Mouse (Mus musculus): ENCODE measurements around the gene Arhgef1. TPM values are rescaled to one million over a fixed set of nuclear protein-coding genes. Genes with fewer than 3 reads are reported as not detected.
A peak's percentile ranks its signal among the peaks of the same experiment; 100 is the strongest.

Gene Arhgef1
- polyA plus RNA-seq, 1 experiment = 51.4 TPM

DNA sequence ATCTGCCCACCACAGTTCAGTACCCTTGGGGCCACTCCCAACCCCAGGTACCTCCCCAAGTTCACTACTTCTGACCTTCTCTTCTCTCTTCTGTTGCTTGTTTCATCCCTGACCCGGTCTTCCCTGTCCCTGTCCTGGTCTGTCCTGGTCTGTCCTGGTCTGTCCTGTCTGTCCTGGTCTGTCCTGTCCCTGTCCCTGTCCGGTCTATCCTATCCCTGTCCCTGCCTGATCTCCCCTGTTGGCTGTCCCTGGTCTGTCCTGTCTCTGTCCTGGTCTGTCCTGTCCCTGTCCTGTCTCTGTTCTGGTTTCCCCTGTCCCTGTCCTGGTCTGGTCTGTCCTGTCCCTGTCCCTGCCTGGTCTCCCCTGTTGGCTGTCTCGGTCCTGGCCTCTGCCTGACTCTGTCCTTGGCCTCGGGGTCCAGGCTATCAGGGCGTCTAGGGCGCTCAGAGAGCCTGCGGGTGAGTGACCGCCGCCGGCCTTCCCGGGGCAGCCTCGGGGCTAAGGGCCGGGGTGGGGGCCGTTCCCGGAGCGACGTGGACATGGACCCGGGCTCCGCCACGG lies 16.1 kb downstream of the Arhgef1 start:
- H3K4me3 ChIP-seq = no peak overlapping the region
- no peak overlapping the region for H3K4me2 ChIP-seq (ENCODE audit: low read depth)
- no peak for TF ChIP-seq MAX (IDR thresholded peaks at IDR 0.05; ENCODE audit: low read depth)
- TF ChIP-seq TCF3 (IDR thresholded peaks at IDR 0.05; ENCODE audit: insufficient read length, low read depth) = no peak
- TF ChIP-seq TCF12 (IDR thresholded peaks at IDR 0.05; ENCODE audit: insufficient read depth, poor library complexity, severe bottlenecking) = no peak
- TF ChIP-seq POLR2AphosphoS2 (IDR thresholded peaks at IDR 0.05; ENCODE audit: insufficient read length, low read depth) = no peak
- TF ChIP-seq MYOD1 (IDR thresholded peaks at IDR 0.05; ENCODE audit: control insufficient read depth in 1 of 3, insufficient read length in 2 of 3, low read depth in 2 of 3) = no peak
- TF ChIP-seq REST (IDR thresholded peaks at IDR 0.05; ENCODE audit: insufficient read depth, insufficient read length) = no peak
- no peak for TF ChIP-seq MYOG (IDR thresholded peaks at IDR 0.05; ENCODE audit: control insufficient read depth in 1 of 3, insufficient read depth in 1 of 3, insufficient read length in 2 of 3, low read depth in 2 of 3)
- no peak overlapping the region for H3ac ChIP-seq (ENCODE audit: control insufficient read depth, insufficient read length)
- H3K79me2 ChIP-seq (ENCODE audit: control insufficient read depth, insufficient read depth) = no peaks in the 10 kb centered on the region
- H3K36me3 ChIP-seq (ENCODE audit: control insufficient read depth, insufficient read depth) = peaks cover 16% of the 10 kb centered on the region
- H3K27me3 ChIP-seq (ENCODE audit: control insufficient read depth, insufficient read depth, insufficient read length) = no peaks in the 10 kb centered on the region

DNA sequence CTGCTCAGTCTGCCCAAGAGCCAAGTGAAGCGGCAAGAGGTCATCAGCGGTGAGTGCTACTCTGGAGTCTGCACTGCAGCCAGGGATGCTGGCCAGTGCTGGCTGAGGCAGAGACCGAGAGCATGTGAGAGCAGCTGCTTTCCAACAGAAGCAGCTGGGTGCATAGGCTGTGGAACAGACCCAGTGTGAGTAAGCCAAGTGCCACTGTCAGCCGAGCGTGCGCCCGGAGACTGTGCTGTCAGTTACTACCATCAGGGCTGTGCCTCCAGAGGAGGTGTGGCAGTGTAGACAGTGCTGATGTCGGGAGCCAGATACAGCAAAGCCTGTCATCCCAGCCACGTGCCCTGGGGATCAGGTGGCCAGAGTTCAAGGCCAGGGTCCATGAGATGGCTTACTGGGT lies 17.0 kb downstream of the Arhgef1 start:
- Histone ChIP-seq H3ac (ENCODE audit: control insufficient read depth, insufficient read length) (no peak overlapping the region), H3K4me3 (no peak overlapping the region), H3K79me2 (ENCODE audit: control insufficient read depth, insufficient read depth) (no peaks in the 10 kb centered on the region), H3K36me3 (ENCODE audit: control insufficient read depth, insufficient read depth) (peaks cover 21% of the 10 kb centered on the region), H3K4me2 (ENCODE audit: low read depth) (no peak overlapping the region), H3K27me3 (ENCODE audit: control insufficient read depth, insufficient read depth, insufficient read length) (no peaks in the 10 kb centered on the region)
- TF ChIP-seq POLR2AphosphoS2 (IDR thresholded peaks at IDR 0.05; ENCODE audit: insufficient read length, low read depth) (no peak), CEBPB (IDR thresholded peaks at IDR 0.05; ENCODE audit: insufficient read depth, poor library complexity, severe bottlenecking) (no peak), MAX (IDR thresholded peaks at IDR 0.05; ENCODE audit: low read depth) (no peak), SRF (IDR thresholded peaks at IDR 0.05; ENCODE audit: control insufficient read depth, insufficient read length, low read depth) (no peak), MYOG (IDR thresholded peaks at IDR 0.05; ENCODE audit: control insufficient read depth in 1 of 3, insufficient read depth in 1 of 3, insufficient read length in 2 of 3, low read depth in 2 of 3) (peak in 1 of 3 experiments; percentile 26), MYOD1 (IDR thresholded peaks at IDR 0.05; ENCODE audit: control insufficient read depth in 1 of 3, insufficient read length in 2 of 3, low read depth in 2 of 3) (no peak), USF1 (IDR thresholded peaks at IDR 0.05; ENCODE audit: low read depth) (no peak), REST (IDR thresholded peaks at IDR 0.05; ENCODE audit: insufficient read depth, insufficient read length) (no peak), E2F4 (IDR thresholded peaks at IDR 0.05; ENCODE audit: insufficient read depth) (no peak)

DNA sequence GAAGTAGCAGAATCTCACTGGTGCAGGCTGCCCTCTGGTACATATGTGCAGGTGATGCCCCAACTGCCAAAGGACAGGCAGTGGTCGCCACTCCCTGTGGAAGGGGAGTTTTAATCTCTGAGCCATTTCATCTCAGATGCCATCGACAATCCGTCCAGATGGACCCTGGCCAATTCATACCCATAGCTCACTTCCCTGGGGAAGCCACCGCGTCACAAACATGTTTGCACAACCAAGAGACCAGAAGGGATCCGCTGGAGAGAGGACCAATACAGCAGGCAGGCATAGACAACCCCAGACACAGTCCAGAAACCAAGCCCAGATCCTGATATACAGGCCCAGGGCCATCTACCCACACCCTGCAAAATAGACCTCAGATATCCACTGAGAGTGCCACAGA lies 27.8 kb downstream of the Arhgef1 start:
- H3K79me2 ChIP-seq (ENCODE audit: control insufficient read depth, insufficient read depth) = no peaks in the 10 kb centered on the region
- H3K4me3 ChIP-seq = no peak overlapping the region
- peaks cover 57% of the 10 kb centered on the region for H3K27me3 ChIP-seq (ENCODE audit: control insufficient read depth, insufficient read depth, insufficient read length)
- H3K36me3 ChIP-seq (ENCODE audit: control insufficient read depth, insufficient read depth) = no peaks in the 10 kb centered on the region
- H3ac ChIP-seq (ENCODE audit: control insufficient read depth, insufficient read length) = no peak overlapping the region
- no peak overlapping the region for H3K4me2 ChIP-seq (ENCODE audit: low read depth)
- TF ChIP-seq USF1 (IDR thresholded peaks at IDR 0.05; ENCODE audit: low read depth) (no peak), POLR2AphosphoS2 (IDR thresholded peaks at IDR 0.05; ENCODE audit: insufficient read length, low read depth) (no peak), SRF (IDR thresholded peaks at IDR 0.05; ENCODE audit: control insufficient read depth, insufficient read length, low read depth) (no peak), TCF3 (IDR thresholded peaks at IDR 0.05; ENCODE audit: insufficient read length, low read depth) (no peak), POLR2A (IDR thresholded peaks at IDR 0.05; ENCODE audit: insufficient read length, low read depth) (no peak), MAX (IDR thresholded peaks at IDR 0.05; ENCODE audit: low read depth) (no peak), MYOG (IDR thresholded peaks at IDR 0.05; ENCODE audit: control insufficient read depth in 1 of 3, insufficient read depth in 1 of 3, insufficient read length in 2 of 3, low read depth in 2 of 3) (no peak), CEBPB (IDR thresholded peaks at IDR 0.05; ENCODE audit: insufficient read depth, poor library complexity, severe bottlenecking) (no peak), E2F4 (IDR thresholded peaks at IDR 0.05; ENCODE audit: insufficient read depth) (no peak)

DNA sequence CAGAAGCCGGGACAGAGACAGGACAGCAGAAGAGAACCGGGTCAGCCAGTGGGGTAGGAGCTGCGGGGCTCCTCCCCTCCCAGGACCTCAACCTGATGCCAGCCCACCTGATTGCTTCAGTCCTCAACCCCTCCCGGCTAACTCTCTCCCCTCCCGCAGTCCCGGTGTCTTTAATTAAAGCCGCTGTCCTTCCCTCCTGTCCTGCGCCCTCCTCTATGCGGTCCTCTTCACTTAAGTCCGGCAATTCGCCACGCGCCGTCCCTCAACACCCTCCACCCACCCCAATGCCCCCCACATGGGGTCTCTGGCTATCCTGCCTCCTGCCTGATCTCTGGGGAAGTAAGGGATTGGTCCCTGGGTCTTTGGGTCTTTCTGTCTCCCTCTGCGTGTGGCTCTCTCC lies 28.9 kb downstream of the Arhgef1 start:
- Histone ChIP-seq H3K36me3 (ENCODE audit: control insufficient read depth, insufficient read depth) (no peaks in the 10 kb centered on the region), H3K4me2 (ENCODE audit: low read depth) (no peak overlapping the region)
- TF ChIP-seq POLR2AphosphoS2 (IDR thresholded peaks at IDR 0.05; ENCODE audit: insufficient read length, low read depth) (no peak), REST (IDR thresholded peaks at IDR 0.05; ENCODE audit: insufficient read depth, insufficient read length) (no peak), E2F4 (IDR thresholded peaks at IDR 0.05; ENCODE audit: insufficient read depth) (no peak), MYOD1 (IDR thresholded peaks at IDR 0.05; ENCODE audit: control insufficient read depth in 1 of 3, insufficient read length in 2 of 3, low read depth in 2 of 3) (no peak), POLR2A (IDR thresholded peaks at IDR 0.05; ENCODE audit: insufficient read length, low read depth) (no peak), TCF12 (IDR thresholded peaks at IDR 0.05; ENCODE audit: insufficient read depth, poor library complexity, severe bottlenecking) (no peak), MAX (IDR thresholded peaks at IDR 0.05; ENCODE audit: low read depth) (no peak), SRF (IDR thresholded peaks at IDR 0.05; ENCODE audit: control insufficient read depth, insufficient read length, low read depth) (no peak), MYOG (IDR thresholded peaks at IDR 0.05; ENCODE audit: control insufficient read depth in 1 of 3, insufficient read depth in 1 of 3, insufficient read length in 2 of 3, low read depth in 2 of 3) (no peak), USF1 (IDR thresholded peaks at IDR 0.05; ENCODE audit: low read depth) (no peak), TCF3 (IDR thresholded peaks at IDR 0.05; ENCODE audit: insufficient read length, low read depth) (no peak), CEBPB (IDR thresholded peaks at IDR 0.05; ENCODE audit: insufficient read depth, poor library complexity, severe bottlenecking) (no peak)

DNA sequence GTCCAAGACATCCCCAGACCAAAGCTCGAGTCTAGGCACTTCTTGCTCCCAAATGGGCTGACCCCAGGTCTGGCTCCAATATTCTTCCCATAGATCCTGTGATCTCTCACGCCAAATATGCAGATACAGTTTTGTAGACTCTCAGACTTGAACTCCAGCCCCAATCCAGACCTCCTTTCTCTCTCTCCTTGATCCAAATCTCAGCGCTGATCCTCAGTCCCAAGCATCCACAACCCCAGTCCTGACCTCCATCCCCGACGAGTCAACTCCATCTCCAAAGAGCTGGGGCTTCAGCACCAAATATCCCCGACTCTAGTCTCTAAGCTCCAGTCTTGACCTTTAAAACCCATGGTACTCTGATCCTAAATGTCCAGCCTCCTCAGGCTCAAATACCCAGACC lies 40.9 kb downstream of the Arhgef1 start:
- TF ChIP-seq POLR2A (IDR thresholded peaks at IDR 0.05; ENCODE audit: insufficient read length, low read depth) (no peak), E2F4 (IDR thresholded peaks at IDR 0.05; ENCODE audit: insufficient read depth) (no peak), POLR2AphosphoS2 (IDR thresholded peaks at IDR 0.05; ENCODE audit: insufficient read length, low read depth) (no peak), REST (IDR thresholded peaks at IDR 0.05; ENCODE audit: insufficient read depth, insufficient read length) (no peak), USF1 (IDR thresholded peaks at IDR 0.05; ENCODE audit: low read depth) (no peak), MYOG (IDR thresholded peaks at IDR 0.05; ENCODE audit: control insufficient read depth in 1 of 3, insufficient read depth in 1 of 3, insufficient read length in 2 of 3, low read depth in 2 of 3) (no peak), TCF12 (IDR thresholded peaks at IDR 0.05; ENCODE audit: insufficient read depth, poor library complexity, severe bottlenecking) (no peak), CEBPB (IDR thresholded peaks at IDR 0.05; ENCODE audit: insufficient read depth, poor library complexity, severe bottlenecking) (no peak), MYOD1 (IDR thresholded peaks at IDR 0.05; ENCODE audit: control insufficient read depth in 1 of 3, insufficient read length in 2 of 3, low read depth in 2 of 3) (no peak), SRF (IDR thresholded peaks at IDR 0.05; ENCODE audit: control insufficient read depth, insufficient read length, low read depth) (no peak), MAX (IDR thresholded peaks at IDR 0.05; ENCODE audit: low read depth) (no peak), TCF3 (IDR thresholded peaks at IDR 0.05; ENCODE audit: insufficient read length, low read depth) (no peak)

More for the DNA sequence above, 28.9 kb downstream of the Arhgef1 start:
- Histone ChIP-seq H3K27me3 (ENCODE audit: control insufficient read depth, insufficient read depth, insufficient read length) (peaks cover 69% of the 10 kb centered on the region), H3ac (ENCODE audit: control insufficient read depth, insufficient read length) (no peak overlapping the region), H3K4me3 (no peak overlapping the region), H3K79me2 (ENCODE audit: control insufficient read depth, insufficient read depth) (no peaks in the 10 kb centered on the region)

More for the DNA sequence above, 40.9 kb downstream of the Arhgef1 start:
- no peaks in the 10 kb centered on the region for H3K36me3 ChIP-seq (ENCODE audit: control insufficient read depth, insufficient read depth)
- H3ac ChIP-seq (ENCODE audit: control insufficient read depth, insufficient read length) = no peak overlapping the region
- H3K27me3 ChIP-seq (ENCODE audit: control insufficient read depth, insufficient read depth, insufficient read length) = peaks cover 86% of the 10 kb centered on the region
- H3K4me3 ChIP-seq = no peak overlapping the region
- H3K79me2 ChIP-seq (ENCODE audit: control insufficient read depth, insufficient read depth) = no peaks in the 10 kb centered on the region
- H3K4me2 ChIP-seq (ENCODE audit: low read depth) = no peak overlapping the region
